Mouse (Mus musculus) lung, postnatal 10 days (tissue): Measurements from ENCODE around the gene Arl1.
"Not testable (repeated sequence)": the region's sequence is repeated elsewhere in the genome, so short reads cannot be mapped to it uniquely, and the experiment has no call there.

Experiments used
- DNase-seq: peaks from one replicate; pipeline ENCODE4 v3.0.0; 2021

Arl1 gene

DNA sequence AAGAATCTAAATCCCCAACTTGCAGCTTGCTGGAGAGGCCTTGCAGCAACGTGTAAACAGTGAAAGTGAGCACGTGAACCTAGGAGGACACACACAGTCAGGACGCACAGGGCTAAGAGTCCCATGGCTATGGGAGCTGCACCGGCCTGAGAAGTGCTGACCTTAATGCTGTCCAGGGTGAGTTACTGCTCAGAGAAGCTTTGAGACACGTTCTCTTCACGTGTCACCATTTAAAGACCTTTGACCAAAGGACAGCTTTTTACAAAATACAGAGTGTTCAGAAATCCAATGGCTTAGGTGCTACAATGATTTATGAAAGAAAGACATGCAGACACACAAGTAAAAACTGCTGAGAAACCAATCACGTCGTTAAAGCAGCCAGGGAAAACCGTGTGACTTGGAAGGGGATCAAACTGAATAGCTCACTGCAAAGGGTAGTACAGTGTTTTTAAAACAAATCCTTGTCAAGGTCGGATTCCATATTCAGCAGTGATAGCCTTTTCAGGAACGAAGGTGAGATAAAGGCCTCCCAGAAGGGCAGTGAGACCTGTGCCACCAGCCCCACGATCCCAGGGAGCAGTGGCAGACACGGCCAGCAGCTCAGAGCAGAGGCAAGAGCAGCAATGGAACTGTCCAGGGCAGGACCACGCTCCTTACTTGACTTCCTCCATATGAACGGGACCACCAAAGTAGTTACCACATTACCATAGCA lies 34.9 kb downstream of the Arl1 start:
- no peak for DNase-seq

DNA sequence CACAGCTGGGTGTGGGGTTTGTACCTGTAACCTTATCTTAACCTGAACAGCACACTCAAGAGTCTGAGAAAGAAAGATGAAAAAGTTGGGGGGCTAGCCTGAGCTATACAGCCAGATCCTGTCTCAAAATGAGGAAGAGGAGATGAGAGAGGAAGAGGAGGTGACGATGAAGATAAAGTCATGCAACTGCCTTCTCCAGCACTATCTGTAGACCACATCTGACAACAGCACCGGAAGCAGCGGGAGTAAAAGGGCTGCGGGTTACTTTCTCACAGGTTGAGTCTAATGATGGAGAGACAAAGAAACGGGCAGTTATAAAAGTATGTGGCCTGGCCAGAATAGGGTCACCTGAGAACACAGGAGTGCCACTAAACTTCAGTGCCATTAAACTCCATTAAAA lies 38.3 kb downstream of the Arl1 start:
- DNase-seq: no peak

DNA sequence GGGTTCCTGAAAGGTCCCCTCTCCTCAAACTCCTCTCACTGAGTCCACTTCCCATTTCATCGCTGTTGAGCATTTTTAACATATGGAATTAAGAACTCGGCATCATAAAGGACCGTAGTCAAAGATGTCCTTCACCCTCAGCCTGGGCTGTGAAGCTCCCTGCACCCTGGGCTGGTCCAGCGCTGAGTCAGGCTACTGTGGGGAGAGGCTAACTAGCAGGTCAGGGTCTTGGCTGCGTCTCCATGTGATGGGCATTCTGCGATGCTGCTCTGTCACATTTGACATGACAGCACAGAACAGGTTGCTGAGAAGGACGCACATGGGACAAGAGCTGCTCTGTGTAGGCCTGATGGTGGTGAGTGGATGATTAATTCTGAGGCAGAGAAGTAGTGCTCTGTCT lies 39.0 kb downstream of the Arl1 start:
- no peak for DNase-seq

DNA sequence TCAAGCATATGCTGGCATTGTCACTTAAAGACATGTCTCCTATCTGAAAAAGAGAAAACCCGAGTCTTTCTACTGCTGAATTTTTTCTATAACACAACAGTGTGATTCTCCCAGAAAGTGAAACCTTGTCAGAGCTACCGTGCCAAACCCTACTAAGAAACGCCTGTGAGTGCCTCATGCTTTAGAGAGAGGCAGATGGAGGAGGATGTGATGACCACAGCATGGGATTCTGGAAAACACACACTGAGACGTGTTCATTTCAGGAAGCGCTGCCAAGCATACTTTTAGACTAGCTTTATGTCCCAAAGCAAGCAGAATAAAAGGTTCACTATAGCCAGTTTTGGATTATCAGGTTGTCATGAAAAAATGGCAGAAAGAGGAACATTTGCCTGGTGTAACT lies 42.3 kb downstream of the Arl1 start:
- not testable (repeated sequence) for DNase-seq

DNA sequence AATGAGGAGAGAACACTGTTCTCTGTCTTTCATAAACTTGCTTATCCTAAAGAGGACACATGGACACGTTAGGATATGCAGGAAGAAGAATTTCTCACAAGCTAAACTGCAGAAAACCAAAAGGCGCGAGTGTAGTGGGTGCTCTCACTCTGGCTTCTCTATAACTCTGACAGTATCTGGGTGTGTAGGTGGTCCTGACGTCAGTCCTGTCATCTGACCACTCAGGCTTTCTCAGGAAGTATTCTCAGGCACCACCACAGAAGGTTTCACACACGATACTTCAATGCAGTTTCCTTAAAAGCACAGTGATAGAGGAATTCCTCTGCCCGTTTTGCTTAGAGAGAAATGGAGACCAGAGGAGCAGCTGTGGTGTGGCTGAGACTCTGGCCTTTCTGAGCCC lies 45.5 kb downstream of the Arl1 start:
- DNase-seq: no peak

DNA sequence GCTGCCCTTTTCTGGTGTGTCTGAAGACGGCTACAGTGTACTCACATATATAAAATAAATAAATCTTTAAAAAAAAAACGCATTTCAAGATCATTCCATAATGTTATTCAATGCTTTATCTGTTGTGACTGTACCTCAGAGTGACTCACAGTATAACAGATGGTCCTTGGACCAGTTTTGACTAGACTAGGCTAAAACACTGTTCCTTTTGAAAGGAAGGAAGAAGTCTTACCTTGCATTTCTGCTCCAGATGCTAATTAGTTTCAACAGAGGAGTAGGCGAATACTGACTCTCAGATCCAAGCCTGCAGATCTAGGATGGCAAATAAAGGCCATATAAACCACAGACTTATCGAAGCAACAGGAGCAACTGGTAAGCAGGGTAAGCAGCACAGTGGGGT lies 50.1 kb downstream of the Arl1 start:
- DNase-seq: no peak

DNA sequence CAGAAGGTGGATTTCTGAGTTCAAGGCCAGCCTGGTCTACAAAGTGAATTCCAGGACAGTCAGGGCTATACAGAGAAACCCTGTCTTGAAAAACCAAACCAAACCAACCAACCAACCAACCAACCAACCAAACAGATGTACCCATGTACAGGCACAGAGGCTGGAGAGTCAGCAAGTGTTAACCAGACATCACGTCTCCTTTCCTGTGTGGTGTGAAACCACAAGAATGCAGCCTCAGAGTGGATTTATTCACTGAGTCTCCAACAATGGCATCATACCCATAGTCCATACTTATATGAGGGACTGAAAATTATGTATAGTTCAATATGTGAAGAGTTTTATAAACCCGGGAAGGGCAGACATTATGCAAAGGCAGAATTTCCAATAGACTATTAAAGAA lies 52.5 kb downstream of the Arl1 start:
- DNase-seq: not testable (repeated sequence)

DNA sequence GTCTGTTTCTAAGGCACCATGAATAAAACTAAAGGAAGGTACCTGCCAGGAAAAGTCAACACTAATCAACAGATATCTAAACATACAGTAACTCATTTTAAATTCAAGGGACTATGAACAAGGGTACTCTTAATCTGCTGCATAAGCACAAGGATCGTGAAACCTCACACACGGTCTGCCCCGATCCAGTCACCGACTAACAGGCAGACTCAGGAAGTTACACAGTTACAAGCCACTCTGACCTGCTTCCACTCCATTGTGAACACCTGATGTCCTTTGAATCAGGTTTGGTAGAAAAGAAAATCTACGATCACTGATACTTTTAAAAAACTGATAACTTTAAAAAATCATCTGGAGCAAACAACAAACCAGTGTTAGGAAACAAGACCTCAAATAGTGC lies 53.3 kb downstream of the Arl1 start:
- DNase-seq: no peak

DNA sequence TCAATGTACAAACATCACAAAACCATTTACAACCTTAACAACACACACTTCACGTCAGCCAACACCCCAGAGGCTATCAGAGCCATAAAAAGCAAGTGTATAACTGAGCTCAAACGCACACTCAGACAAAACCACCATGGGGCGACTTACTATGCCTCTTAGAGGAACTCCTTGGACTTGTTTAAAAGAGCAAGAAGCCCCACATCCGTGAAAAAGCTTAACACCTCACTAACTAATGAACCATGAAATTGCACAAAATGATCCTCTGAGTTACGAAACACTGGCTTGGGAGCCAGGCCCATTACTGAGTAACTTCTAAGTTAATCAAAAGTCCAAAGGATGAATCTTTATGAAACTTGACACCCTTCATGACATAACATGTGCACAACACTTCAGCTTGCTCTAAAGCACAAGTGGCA lies 53.9 kb downstream of the Arl1 start:
- no peak for DNase-seq

DNA sequence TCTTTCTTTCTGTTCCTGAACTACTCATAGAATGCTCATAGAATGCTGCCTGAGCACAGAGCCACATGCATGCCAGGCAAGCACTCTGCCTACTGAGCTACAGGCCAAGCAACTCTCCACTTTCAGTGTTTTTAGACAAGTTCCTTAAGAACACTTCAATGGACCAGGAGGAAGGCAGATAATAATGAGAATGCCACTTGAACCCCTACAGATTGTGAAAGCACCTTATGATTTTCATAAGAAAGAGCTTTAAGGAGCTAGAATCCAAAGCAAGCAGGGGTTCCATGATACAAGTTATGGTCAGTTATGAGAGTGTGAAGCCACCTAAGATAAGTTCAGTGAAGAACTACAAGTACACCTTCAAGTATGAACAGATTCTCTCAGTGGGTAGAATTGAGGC lies 63.0 kb downstream of the Arl1 start:
- peak; percentile 18 for DNase-seq
